Mouse (Mus musculus): ENCODE measurements around the gene Plch1. TPM values are rescaled to one million over a fixed set of nuclear protein-coding genes. Genes with fewer than 3 reads are reported as not detected.

The Plch1 gene
- total RNA-seq (2023), result 1 to 10 TPM; 2.2 to 4.2 TPM

GRCm38 (mm10) chr3:63899309-63899695 lies at the start of gene Plch1:
Gene Plch1 (minus strand): TSS chr3:63899472.

GRCm38 (mm10) chr3:63928878-63929859 lies 29.9 kb upstream of the Plch1 start, which contains the start of gene E130311K13Rik:
Gene E130311K13Rik (minus strand): TSS chr3:63929472.

Other genes starting within 250 kb of the Plch1 start
- 1 to 10 TPM; 1.6 to 5.2 TPM for gene E130311K13Rik, start 30.0 kb upstream of the Plch1 start, total RNA-seq (2023)
- gene Slc33a1, start 65.3 kb upstream of the Plch1 start, total RNA-seq (2023), result 10 to 100 TPM; 11.4 to 14.0 TPM
- gene Gmps, start 76.6 kb upstream of the Plch1 start, total RNA-seq (2023), result 10 to 100 TPM; 18.0 to 19.0 TPM
- not detected for gene Vmn2r1, start 182.1 kb upstream of the Plch1 start, total RNA-seq (2023)
- not detected for gene Vmn2r2, start 242.5 kb upstream of the Plch1 start, total RNA-seq (2023)

All from B cell, adult 67 days (primary cell).